Mouse (Mus musculus): ENCODE data around the gene Slit2.

Gene Slit2

GRCm38 (mm10) chr5:48050637-48051314, 67.8 kb downstream of the Slit2 start:
- no peak for DNase-seq (ENCODE audit: low read depth, low spot score)

GRCm38 (mm10) chr5:48058612-48059011, 75.7 kb downstream of the Slit2 start:
- no peak for DNase-seq (ENCODE audit: low read depth, low spot score)

- peak; percentile 72 for DNase-seq (ENCODE audit: low read depth, low spot score)
Observed at GRCm38 (mm10) chr5:48060715-48061114, 77.8 kb downstream of the Slit2 start.

- DNase-seq (ENCODE audit: low read depth, low spot score) = no peak
Observed at GRCm38 (mm10) chr5:48078730-48079129, 95.8 kb downstream of the Slit2 start.

- no peak for DNase-seq (ENCODE audit: low read depth, low spot score)
Observed at GRCm38 (mm10) chr5:48081223-48081881, 98.4 kb downstream of the Slit2 start.

GRCm38 (mm10) chr5:48113400-48113799, 130.5 kb downstream of the Slit2 start:
- peak; percentile 64 for DNase-seq (ENCODE audit: low read depth, low spot score)

GRCm38 (mm10) chr5:48114969-48115537, 132.1 kb downstream of the Slit2 start:
- DNase-seq (ENCODE audit: low read depth, low spot score) = no peak

GRCm38 (mm10) chr5:48122651-48123050, 139.7 kb downstream of the Slit2 start:
- no peak for DNase-seq (ENCODE audit: low read depth, low spot score)

GRCm38 (mm10) chr5:48125770-48126423, 143.0 kb downstream of the Slit2 start:
- DNase-seq (ENCODE audit: low read depth, low spot score) = peak; percentile 83

GRCm38 (mm10) chr5:48129981-48130380, 147.0 kb downstream of the Slit2 start:
- DNase-seq (ENCODE audit: low read depth, low spot score) = no peak

GRCm38 (mm10) chr5:48136571-48136970, 153.6 kb downstream of the Slit2 start:
- peak; percentile 73 for DNase-seq (ENCODE audit: low read depth, low spot score)

GRCm38 (mm10) chr5:48138849-48139487, 156.0 kb downstream of the Slit2 start:
- DNase-seq (ENCODE audit: low read depth, low spot score) = peak; percentile 63

GRCm38 (mm10) chr5:48139488-48139862, 156.5 kb downstream of the Slit2 start:
- DNase-seq (ENCODE audit: low read depth, low spot score) = no peak

- DNase-seq (ENCODE audit: low read depth, low spot score) = no peak
Observed at GRCm38 (mm10) chr5:48146082-48146481, 163.1 kb downstream of the Slit2 start.

- no peak for DNase-seq (ENCODE audit: low read depth, low spot score)
Observed at GRCm38 (mm10) chr5:48160829-48161228, 177.9 kb downstream of the Slit2 start.

- no peak for DNase-seq (ENCODE audit: low read depth, low spot score)
Observed at GRCm38 (mm10) chr5:48181646-48182302, 198.8 kb downstream of the Slit2 start.

GRCm38 (mm10) chr5:48184358-48184757, 201.4 kb downstream of the Slit2 start:
- DNase-seq (ENCODE audit: low read depth, low spot score) = no peak

- DNase-seq (ENCODE audit: low read depth, low spot score) = no peak
Observed at GRCm38 (mm10) chr5:48187819-48188218, 204.9 kb downstream of the Slit2 start.

GRCm38 (mm10) chr5:48199380-48199779, 216.4 kb downstream of the Slit2 start:
- no peak for DNase-seq (ENCODE audit: low read depth, low spot score)

- DNase-seq (ENCODE audit: low read depth, low spot score) = no peak
Observed at GRCm38 (mm10) chr5:48215248-48215647, 232.3 kb downstream of the Slit2 start.

GRCm38 (mm10) chr5:48219624-48220155, 236.8 kb downstream of the Slit2 start:
- no peak for DNase-seq (ENCODE audit: low read depth, low spot score)

Measured in 3T3-L1 (cell line).